Mouse (Mus musculus) myocyte (in vitro differentiated cells): ENCODE results near the gene Spon1.

Source experiments
- CEBPB ChIP-seq: IDR thresholded peaks from 2 replicates; pipeline ENCODE4 v1.6.1; 2011; ENCODE audit warnings: mild to moderate bottlenecking, moderate library complexity; ENCODE audit not compliant: poor library complexity, insufficient read depth, severe bottlenecking
- POLR2A ChIP-seq: IDR thresholded peaks from one replicate; pipeline ENCODE4 v1.6.1; 2011; ENCODE audit warnings: low read depth, mild to moderate bottlenecking, control low read depth, moderate library complexity; ENCODE audit not compliant: insufficient read length
- POLR2AphosphoS2 ChIP-seq: IDR thresholded peaks from one replicate; pipeline ENCODE4 v1.6.1; 2011; ENCODE audit warnings: low read depth, control low read depth; ENCODE audit not compliant: insufficient read length
- TCF12 ChIP-seq: IDR thresholded peaks from one replicate; pipeline ENCODE4 v1.6.1; 2011; ENCODE audit warnings: mild to moderate bottlenecking, control low read depth; ENCODE audit not compliant: poor library complexity, insufficient read depth, severe bottlenecking

- TF ChIP-seq POLR2A (no peak), POLR2AphosphoS2 (no peak), CEBPB (no peak), TCF12 (no peak)
These were observed 220.8 kb downstream of the Spon1 start for GRCm38 (mm10) chr7:113986406-113987134.
